Mouse (Mus musculus): ENCODE data around the gene Rmdn3. TPM values are rescaled to one million over a fixed set of nuclear protein-coding genes. Genes with fewer than 3 reads are reported as not detected.

The Rmdn3 gene
- polyA plus RNA-seq, 1 experiment from 2014 or later, result 38.9 TPM

- Histone ChIP-seq H3K27ac (ENCODE audit: low read depth) (no peak overlapping the region), H3K9ac (no peak overlapping the region), H3K4me1 (ENCODE audit: insufficient read depth) (peaks cover 10% of the 10 kb centered on the region), H3K9me3 (ENCODE audit: low read depth, low read length) (no peaks in the 10 kb centered on the region), H3K4me3 (ENCODE audit: low read depth, low read length) (no peak overlapping the region), H3K27me3 (ENCODE audit: insufficient read depth, low read length) (no peaks in the 10 kb centered on the region), H3K4me2 (no peak overlapping the region), H3K36me3 (ENCODE audit: insufficient read depth) (peaks cover 16% of the 10 kb centered on the region)
- ATAC-seq (ENCODE audit: insufficient read depth) (no peak), DNase-seq (no peak)
- TF ChIP-seq CTCF (IDR thresholded peaks at IDR 0.05; ENCODE audit: low read depth), result no peak
- 48% methylated on average over 6 of the region's 6 CpGs for WGBS
These were observed 18.8 kb upstream of the Rmdn3 start for GRCm38 (mm10) chr2:119175614-119176013.

DNA sequence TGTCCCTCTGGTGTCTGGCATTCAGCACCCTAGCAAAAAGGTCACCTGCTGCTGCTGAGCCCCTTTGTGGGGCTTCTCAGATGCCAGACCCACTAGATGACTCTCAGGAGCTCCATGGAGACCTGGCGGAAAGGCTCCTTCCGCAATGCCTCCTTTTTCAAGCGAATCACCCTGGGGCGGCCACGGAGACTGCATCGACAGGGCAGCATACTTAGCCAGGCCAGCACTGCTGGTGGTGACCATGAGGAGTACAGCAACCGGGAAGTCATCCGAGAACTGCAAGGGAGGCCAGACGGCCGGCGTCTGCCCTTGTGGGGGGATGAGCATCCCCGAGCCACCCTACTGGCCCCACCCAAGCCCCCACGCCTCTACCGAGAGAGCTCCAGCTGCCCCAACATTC is 18.0 kb upstream of the Rmdn3 start:
- Histone ChIP-seq H3K36me3 (ENCODE audit: insufficient read depth) (peaks cover 10% of the 10 kb centered on the region), H3K9ac (no peak overlapping the region), H3K4me2 (no peak overlapping the region), H3K27ac (ENCODE audit: low read depth) (no peak overlapping the region), H3K27me3 (ENCODE audit: insufficient read depth, low read length) (no peaks in the 10 kb centered on the region), H3K4me1 (ENCODE audit: insufficient read depth) (peaks cover 10% of the 10 kb centered on the region), H3K9me3 (ENCODE audit: low read depth, low read length) (no peaks in the 10 kb centered on the region), H3K4me3 (ENCODE audit: low read depth, low read length) (no peak overlapping the region)
- no peak for TF ChIP-seq CTCF (IDR thresholded peaks at IDR 0.05; ENCODE audit: low read depth)
- WGBS, result 64% methylated on average over 14 of the region's 14 CpGs
- DNase-seq, result no peak
- ATAC-seq (ENCODE audit: insufficient read depth), result no peak

DNA sequence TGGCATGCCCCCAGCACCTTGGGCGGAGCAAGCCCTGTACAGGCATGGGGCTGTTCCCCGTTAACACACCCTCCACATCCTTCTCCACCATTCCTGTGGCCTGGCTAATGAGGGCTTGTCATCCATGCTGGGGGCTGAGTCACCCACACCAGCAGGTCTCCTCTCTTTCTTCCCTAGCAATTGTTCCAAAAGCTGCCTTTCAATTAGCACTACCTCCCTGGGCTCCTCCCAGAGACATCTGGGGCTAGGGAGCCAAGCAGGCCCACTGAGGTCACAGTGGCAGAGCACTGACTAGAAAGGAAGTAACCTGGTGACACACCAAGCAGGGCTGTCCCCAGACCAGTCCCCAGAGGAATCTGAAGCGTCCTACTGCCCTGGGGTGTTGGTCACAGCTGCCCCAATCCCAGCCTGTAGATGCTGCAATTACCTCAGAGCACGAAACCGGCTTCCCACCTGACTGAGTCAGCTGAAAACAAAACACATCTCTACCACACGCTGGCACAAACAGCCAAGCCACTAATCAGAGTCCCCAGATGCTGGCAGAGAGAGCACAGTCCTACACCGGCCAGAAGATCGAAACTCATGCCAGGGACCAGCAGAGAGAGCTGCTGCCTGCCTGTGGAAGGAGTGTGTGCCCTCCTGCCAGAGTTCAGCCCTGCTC is 17.3 kb upstream of the Rmdn3 start, which contains the start of gene Gm14137:
TSS of gene Gm14137 (plus strand) at position 519 of the 661 bp plus-strand sequence.
- Histone ChIP-seq H3K27ac (ENCODE audit: low read depth) (peak within 1 kb of the TSS; percentile 72; the same call in 1 of the 2 replicates), H3K9ac (no peak within 1 kb of the TSS), H3K4me1 (ENCODE audit: insufficient read depth) (peaks cover 10% of the 10 kb centered on the region), H3K36me3 (ENCODE audit: insufficient read depth) (peaks cover 3% of the 10 kb centered on the region; the same call in 1 of the 2 replicates), H3K4me2 (peak within 1 kb of the TSS; percentile 41; the same call in 1 of the 2 replicates), H3K4me3 (ENCODE audit: low read depth, low read length) (no peak within 1 kb of the TSS), H3K27me3 (ENCODE audit: insufficient read depth, low read length) (no peaks in the 10 kb centered on the region), H3K9me3 (ENCODE audit: low read depth, low read length) (no peaks in the 10 kb centered on the region)
- no peak for ATAC-seq (ENCODE audit: insufficient read depth)
- DNase-seq, result no peak
- WGBS, result 56% methylated on average over 8 of the region's 8 CpGs
- TF ChIP-seq CTCF (IDR thresholded peaks at IDR 0.05; ENCODE audit: low read depth), result no peak

DNA sequence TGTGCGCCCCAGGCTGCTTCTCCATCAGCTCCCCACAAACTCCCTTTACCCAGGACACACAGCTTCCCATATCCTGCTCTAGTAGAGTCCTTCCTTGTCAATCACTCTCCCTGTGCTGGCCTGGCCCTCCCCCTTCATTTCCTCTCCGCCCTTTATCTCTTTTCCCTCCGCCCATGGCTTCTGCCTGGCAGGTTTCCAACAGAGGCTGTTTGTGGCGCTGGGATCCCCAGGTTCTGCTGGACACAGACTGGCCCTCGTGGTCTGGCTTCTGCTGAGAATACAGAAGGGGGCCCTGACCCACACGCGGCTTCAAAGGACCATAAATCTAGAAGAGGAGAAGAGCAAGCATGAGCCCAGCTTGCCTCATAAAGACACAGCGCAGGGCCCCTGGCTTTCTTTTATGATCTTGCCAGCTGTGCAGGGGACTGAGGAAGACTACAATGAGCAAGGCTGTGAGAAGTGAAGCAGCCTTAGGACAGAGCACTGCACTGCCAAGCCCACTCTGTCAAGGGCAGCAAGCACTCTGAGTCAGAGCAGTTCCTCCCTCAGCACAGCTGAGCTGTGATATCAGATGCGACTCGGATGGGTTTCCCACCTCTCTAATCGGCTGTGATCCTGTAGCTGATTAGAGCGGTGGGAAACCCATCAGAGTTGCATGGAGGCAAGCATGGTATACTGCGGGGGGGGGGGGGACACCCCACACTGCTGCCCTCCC is 16.2 kb upstream of the Rmdn3 start:
- peaks cover 10% of the 10 kb centered on the region for H3K4me1 ChIP-seq (ENCODE audit: insufficient read depth)
- H3K9ac ChIP-seq, result no peak overlapping the region; the same call in 1 of the 2 replicates
- 18% methylated on average over 13 of the region's 13 CpGs for WGBS
- peak overlapping the region; percentile 41 for H3K4me2 ChIP-seq
- no peak for TF ChIP-seq CTCF (IDR thresholded peaks at IDR 0.05; ENCODE audit: low read depth)
- DNase-seq (peak; percentile 91), ATAC-seq (ENCODE audit: insufficient read depth) (peak; percentile 74)
- no peaks in the 10 kb centered on the region for H3K9me3 ChIP-seq (ENCODE audit: low read depth, low read length)
- peak overlapping the region; percentile 72 for H3K27ac ChIP-seq (ENCODE audit: low read depth)
- no peak overlapping the region for H3K4me3 ChIP-seq (ENCODE audit: low read depth, low read length)
- no peaks in the 10 kb centered on the region; the same call in 1 of the 2 replicates for H3K36me3 ChIP-seq (ENCODE audit: insufficient read depth)
- H3K27me3 ChIP-seq (ENCODE audit: insufficient read depth, low read length), result peaks cover under 1% of the 10 kb centered on the region; the same call in 1 of the 2 replicates

DNA sequence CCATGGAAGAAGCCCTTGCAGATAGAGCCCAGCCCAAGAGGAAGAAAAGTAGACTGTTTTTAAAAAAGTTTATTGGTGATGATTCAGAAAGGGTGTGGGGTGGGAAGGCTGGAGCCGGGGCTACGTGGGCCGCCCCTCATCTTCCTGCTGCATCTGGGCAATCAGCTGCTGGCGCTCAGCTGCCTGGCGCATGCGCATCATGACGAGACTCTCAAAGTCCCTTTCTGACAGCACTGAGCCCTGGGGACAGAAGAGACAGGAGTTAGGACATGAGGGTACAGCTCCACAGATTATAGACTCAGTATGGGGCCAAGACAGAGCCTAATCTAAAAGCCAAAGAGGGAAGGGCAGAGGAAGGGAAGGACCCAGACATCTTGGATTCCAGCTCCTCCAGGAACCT is 15.6 kb upstream of the Rmdn3 start:
- Histone ChIP-seq H3K27ac (ENCODE audit: low read depth) (no peak overlapping the region), H3K9me3 (ENCODE audit: low read depth, low read length) (no peaks in the 10 kb centered on the region), H3K27me3 (ENCODE audit: insufficient read depth, low read length) (peaks cover 5% of the 10 kb centered on the region), H3K4me2 (peak overlapping the region; percentile 41; the same call in 1 of the 2 replicates), H3K4me1 (ENCODE audit: insufficient read depth) (peaks cover 14% of the 10 kb centered on the region), H3K36me3 (ENCODE audit: insufficient read depth) (no peaks in the 10 kb centered on the region; the same call in 1 of the 2 replicates), H3K9ac (no peak overlapping the region), H3K4me3 (ENCODE audit: low read depth, low read length) (no peak overlapping the region)
- ATAC-seq (ENCODE audit: insufficient read depth) (no peak), DNase-seq (no peak)
- 84% methylated on average over 7 of the region's 7 CpGs for WGBS
- TF ChIP-seq CTCF (IDR thresholded peaks at IDR 0.05; ENCODE audit: low read depth), result no peak

- Histone ChIP-seq H3K4me2 (no peak overlapping the region), H3K27me3 (ENCODE audit: insufficient read depth, low read length) (peaks cover 5% of the 10 kb centered on the region), H3K4me3 (ENCODE audit: low read depth, low read length) (no peak overlapping the region), H3K4me1 (ENCODE audit: insufficient read depth) (peaks cover 14% of the 10 kb centered on the region), H3K9ac (no peak overlapping the region), H3K9me3 (ENCODE audit: low read depth, low read length) (no peaks in the 10 kb centered on the region), H3K36me3 (ENCODE audit: insufficient read depth) (no peaks in the 10 kb centered on the region; the same call in 1 of the 2 replicates), H3K27ac (ENCODE audit: low read depth) (no peak overlapping the region)
- DNase-seq (no peak), ATAC-seq (ENCODE audit: insufficient read depth) (no peak)
- WGBS, result 43% methylated on average over 8 of the region's 8 CpGs
- TF ChIP-seq CTCF (IDR thresholded peaks at IDR 0.05; ENCODE audit: low read depth), result no peak
These were observed 14.7 kb upstream of the Rmdn3 start for GRCm38 (mm10) chr2:119171574-119171973.

- Histone ChIP-seq H3K27me3 (ENCODE audit: insufficient read depth, low read length) (peaks cover 5% of the 10 kb centered on the region), H3K27ac (ENCODE audit: low read depth) (no peak overlapping the region), H3K4me1 (ENCODE audit: insufficient read depth) (peaks cover 14% of the 10 kb centered on the region), H3K4me2 (no peak overlapping the region), H3K9me3 (ENCODE audit: low read depth, low read length) (no peaks in the 10 kb centered on the region), H3K36me3 (ENCODE audit: insufficient read depth) (no peaks in the 10 kb centered on the region), H3K4me3 (ENCODE audit: low read depth, low read length) (no peak overlapping the region), H3K9ac (no peak overlapping the region)
- DNase-seq (no peak), ATAC-seq (ENCODE audit: insufficient read depth) (no peak)
- no peak for TF ChIP-seq CTCF (IDR thresholded peaks at IDR 0.05; ENCODE audit: low read depth)
- WGBS, result 78% methylated on average over 2 of the region's 2 CpGs
These were observed 13.4 kb upstream of the Rmdn3 start for GRCm38 (mm10) chr2:119170282-119170681.

Data from lung, embryonic 14.5 days (tissue).